Mouse (Mus musculus) inflammation-experienced regulatory T-cells, adult 6 months (primary cell): ENCODE measurements around the gene Bcam. TPM values are rescaled to one million over a fixed set of nuclear protein-coding genes. Genes with fewer than 3 reads are reported as not detected.
"Not testable (repeated sequence)": the region's sequence is repeated elsewhere in the genome, so short reads cannot be mapped to it uniquely, and the experiment has no call there.

Source experiments
- ATAC-seq: one replicate; pipeline ENCODE4 v1.8.0; 2017
- polyA plus RNA-seq, 3 experiments: library from polyadenylated mRNA; unstranded; fragments of 100-300 nt; shearing (Covaris generic); gene quantifications; one replicate each; pipeline ENCODE4 v1.2.1; 2017

Bcam gene
- 1 to 10 TPM; 1.1 to 2.3 (median 1.2) TPM for polyA plus RNA-seq

- ATAC-seq: no peak
Measured at GRCm38 (mm10) chr7:19770984-19771391, at the start of gene Bcam. Bcam (minus strand) TSS chr7:19771016.

DNA sequence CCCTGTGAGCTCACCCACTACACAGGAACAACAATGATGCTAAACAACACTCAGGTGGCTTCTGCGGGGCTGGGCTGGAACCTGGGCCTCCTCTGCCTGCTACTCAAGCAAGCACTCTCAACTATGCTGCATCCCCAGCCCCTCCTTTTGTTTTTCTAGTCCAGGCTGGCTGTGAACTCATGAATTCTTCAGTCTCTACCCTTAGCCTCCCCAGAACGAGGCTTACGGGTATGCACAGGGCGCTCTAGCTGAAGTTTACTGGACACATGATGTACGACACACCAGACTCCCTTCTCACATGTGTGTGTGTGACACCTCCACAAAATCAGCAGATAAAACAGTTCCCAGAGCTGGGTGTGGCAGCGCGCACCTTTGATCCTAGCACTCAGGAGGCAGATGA is 48.1 kb upstream of the Bcam start:
- no peak for ATAC-seq

GRCm38 (mm10) chr7:19818440-19818839 is 47.6 kb upstream of the Bcam start:
- ATAC-seq: no peak

DNA sequence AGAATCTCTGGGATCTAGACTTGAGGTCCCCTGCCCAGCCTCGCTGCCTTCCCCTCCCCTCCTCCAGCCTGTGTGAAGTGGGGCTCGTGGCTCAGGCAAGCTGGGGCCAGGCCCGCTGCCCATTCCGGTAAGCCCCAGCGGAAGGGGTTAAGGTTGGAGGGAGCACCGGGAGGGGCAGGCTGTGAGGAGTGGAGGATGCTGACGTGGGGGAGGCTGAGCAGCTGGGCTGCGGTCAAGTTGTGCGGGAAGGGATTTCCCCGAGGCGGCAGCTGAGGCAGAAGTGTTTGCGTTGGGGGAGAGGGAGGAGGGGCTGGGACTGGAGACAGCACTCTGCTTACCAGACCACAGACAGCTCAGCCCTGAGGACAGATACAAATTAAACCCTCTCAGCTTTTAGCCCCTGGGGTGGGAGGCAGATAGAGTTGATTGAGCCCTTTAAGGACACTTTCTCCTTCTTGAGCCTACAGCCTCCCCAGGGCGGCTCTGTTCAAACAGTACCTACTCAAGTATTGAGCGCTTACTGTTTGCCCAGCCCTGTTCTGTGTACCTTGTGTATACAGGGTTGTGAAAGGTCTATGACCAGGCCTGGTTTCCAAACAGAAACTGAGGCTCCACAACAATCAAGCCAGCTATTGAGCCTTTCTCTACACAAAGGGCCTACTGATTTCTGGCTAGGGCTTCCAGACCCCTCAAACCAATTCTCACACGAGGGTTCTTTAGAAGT is 46.7 kb upstream of the Bcam start:
- ATAC-seq: peak; percentile 80

GRCm38 (mm10) chr7:19816224-19816771 is 45.5 kb upstream of the Bcam start:
- ATAC-seq: peak; percentile 41

- peak; percentile 44 for ATAC-seq
Measured at GRCm38 (mm10) chr7:19815296-19816223, 44.7 kb upstream of the Bcam start.

DNA sequence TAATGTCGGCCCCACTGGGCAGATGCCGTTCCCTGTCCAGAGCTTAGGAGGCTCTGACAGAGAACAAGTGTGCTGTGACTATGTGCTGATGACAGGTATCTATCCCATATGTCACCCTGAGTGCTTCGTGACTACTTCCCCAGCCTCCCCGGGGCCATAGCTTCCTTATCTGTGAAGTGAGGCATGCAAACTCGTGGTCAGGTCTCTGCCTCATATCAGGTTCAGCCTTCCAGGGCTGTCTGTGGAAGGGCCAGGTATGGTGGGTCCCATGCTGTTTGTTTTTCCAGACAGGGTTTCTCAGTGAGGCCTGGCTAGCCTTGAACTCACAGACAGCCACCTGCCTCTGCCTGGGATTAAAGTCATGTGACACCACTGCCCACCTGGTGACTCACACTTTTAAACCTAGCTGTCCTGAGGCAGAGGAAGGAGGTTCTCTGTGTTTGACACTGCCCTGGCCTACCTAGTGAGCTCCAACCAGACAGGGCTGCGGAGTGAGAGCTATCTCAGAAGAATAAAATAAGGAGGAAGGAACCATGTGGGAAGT is 42.8 kb upstream of the Bcam start:
- no peak for ATAC-seq

DNA sequence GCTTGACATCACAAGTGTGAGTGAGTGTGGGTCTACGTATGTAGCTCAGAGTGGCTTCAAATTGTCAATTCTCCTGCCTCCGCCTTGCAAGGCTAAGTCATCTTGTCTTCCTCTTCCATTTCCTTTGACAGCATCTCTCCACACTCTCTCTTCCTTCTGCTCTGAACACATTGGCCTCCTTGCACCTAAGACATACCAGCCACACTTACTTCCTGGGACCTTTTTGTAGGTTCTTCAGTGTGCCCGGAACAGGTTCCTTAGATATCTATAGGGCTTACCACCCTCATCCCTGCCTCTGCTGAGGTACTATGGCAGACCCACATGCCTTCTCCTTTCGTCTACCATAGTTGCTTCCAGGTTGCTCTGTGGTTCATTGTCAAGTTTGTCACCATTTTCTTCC is 42.3 kb upstream of the Bcam start:
- no peak for ATAC-seq

- no peak for ATAC-seq
Measured at GRCm38 (mm10) chr7:19811114-19811513, 40.3 kb upstream of the Bcam start.

- no peak for ATAC-seq
Measured at GRCm38 (mm10) chr7:19809369-19809768, 38.6 kb upstream of the Bcam start.

DNA sequence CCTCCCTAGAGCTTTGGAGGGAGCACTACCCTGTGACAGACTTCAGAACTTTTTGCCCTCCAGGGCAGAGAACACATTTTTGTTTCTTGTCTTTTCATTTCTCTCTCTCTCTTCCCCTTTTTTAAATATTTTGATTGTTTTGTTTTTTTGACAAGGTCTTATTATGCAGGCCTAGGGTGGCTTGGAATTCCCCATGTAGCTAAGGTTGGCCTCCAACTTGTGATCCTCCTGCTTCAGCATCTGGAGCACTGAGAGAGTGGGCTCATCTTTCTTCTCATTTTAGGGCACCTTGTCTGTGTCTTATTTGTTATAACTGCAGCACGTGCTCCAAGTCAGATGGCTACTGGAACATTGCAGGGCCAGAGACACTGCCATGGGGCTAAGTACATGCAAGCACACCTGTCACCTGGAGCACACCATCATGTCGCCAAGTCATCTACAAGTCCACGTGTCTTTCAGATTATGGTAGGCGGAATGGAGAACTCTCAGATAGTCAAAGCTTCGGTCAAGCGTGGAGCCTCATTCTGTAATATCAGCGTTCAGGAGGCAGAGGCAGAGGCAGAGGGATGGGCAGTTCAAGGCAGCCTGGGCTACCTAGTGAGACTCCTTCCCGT is 35.6 kb upstream of the Bcam start:
- no peak for ATAC-seq

DNA sequence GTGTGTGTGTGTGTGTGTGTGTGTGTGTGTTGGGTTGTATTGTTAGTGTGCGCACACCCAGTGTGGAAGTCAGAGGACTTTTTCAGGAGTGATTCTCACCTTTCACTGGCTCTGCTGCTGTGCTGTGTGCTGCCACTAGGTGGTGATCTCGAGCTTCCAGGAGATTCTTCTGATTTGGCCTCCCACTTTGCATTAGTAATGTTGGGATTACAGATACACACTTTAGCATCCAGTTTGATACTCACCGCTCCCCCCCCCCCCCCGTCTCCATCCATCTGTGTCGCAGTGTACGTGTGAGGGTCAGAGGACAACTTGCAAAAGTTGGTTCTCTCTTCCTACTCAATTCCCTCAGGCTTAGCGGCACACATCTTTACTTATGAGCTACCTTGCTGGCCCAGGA is 32.2 kb upstream of the Bcam start:
- peak; percentile 79 for ATAC-seq

DNA sequence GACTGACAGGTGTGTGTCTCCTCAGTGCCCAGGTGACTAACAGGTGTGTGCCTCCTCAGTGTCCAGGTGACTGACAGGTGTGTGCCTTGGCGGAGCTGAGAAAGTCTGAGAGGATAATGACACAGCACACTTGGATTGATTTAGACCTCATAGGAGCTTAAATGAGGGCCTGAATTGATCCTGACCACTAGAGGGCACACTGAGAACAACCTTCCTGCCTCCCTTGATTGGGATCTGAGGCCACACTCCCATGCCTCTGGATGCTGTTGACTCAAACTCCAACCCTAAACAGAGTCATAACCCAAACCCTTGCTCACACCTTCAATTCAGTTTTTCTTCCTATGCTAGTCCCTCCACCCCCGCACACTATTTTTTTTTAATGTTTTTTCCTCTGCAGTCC is 29.9 kb upstream of the Bcam start:
- no peak for ATAC-seq

GRCm38 (mm10) chr7:19796697-19797588 is 26.1 kb upstream of the Bcam start, which contains the start of gene Cblc:
Cblc (minus strand) TSS chr7:19796809.
- peak; percentile 98 for ATAC-seq

DNA sequence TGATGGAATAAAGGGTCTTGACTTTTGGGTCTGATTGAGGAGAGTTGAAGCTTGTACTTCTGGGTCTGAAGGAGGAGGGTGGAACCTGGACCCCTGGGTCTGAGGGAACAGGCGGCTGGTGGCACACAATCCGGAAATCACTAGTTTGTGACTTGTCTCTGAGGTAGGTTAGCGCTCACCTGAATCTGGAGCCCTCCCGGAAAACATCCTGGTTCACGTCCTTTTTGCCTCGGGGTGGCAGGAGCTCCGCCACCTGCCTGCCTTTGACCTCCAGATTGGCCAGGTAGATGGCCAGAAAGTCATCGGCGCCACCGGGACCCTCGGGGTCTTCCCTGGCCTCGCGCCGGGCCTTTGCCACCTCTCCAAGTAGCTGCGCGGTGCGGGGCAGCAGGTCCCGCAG is 25.4 kb upstream of the Bcam start:
- ATAC-seq: no peak

- no peak for ATAC-seq
Measured at GRCm38 (mm10) chr7:19795236-19795635, 24.4 kb upstream of the Bcam start.

DNA sequence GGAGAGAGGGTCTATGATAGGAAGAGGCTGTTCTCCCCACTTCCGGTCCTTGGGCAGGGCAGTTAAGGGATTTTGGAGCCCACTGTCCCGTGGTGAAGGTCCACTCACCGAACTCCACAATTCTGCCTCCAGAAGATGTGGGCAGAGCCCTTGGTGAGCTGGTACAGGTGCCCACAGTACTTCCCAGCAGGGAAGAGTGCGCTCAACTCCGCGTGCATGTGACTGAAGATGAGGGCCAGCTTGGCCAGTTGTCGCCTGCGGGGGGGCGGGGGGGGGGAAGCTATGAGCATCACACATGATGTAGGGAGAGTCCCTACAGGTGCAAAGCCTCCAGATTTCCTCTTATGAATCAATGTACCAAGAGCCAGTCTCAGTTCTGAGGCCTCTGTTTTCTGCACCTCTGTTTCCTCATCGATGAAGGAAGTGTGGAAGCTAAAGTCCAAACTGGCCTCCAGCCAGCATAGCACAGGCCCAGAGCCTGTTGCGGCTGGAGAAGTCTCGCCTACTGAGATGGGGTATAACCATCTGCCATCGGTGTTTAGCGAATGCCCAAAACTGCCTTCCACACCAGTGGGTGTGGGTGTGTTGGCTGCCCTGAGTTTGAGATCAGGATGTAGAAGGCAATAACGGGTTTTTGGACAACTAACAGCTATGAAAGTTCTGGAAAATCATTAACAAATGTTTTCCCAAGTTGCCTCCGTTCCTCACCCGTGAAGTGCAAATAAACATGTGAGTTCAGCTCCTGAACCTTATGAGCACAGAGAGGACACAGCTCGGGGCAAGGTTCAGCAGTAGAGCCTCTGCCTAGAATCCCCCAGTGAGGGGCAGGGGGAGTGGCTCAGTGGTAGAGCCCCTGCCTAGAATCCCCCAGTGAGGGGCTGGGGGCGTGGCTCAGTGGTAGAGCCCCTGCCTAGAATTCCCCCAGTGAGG is 22.1 kb upstream of the Bcam start:
- no peak for ATAC-seq

GRCm38 (mm10) chr7:19791504-19791903 is 20.7 kb upstream of the Bcam start:
- not testable (repeated sequence) for ATAC-seq

DNA sequence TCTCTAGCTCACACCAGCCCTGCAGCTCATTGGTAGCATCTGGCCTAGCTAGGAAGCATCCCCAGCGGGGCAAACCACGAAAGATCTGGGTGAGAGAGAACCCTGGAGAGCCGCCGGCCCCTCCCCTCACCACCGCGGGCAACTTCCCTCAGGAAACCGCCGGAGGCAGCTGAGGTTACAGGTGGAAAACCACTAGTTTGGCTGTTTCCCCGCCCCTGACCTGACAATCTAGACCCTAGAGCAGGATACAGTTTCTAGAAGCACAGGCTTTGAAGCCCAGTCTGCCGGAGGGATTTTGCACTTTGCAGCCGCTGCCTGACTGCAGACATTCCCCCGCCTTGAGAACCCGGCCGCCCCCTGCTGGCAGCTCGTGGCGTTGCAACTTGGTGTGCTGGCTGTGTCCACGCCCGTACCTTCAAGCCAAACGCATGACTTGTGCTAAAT is 19.1 kb upstream of the Bcam start:
- ATAC-seq: peak; percentile 85

DNA sequence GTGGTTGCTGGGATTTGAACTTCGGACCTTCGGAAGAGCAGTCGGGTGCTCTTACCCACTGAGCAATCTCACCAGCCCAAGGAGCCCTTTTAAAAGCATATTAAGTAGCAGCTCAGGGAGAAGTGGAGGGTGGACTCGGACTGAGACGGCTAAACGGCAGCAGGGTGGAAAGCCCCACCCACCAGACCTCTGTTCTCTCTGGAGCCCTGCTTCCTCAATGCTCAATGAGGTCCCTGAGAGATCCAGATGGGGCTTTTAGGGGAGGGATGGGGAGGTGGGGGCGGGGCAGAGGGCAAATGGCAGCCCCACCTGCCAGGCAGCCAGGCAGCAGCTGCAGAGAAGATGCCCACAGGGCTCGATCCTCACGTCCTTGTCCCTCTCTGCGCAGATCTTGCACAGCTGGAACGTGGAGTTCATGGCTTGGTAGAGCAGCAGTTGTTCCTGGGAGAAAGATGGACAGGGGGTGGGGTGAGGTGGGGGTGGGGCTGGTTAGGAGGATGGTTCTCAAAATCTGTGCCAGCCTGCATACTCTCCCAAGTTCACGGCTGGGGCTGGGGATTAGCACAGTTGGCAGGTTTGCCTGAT is 15.2 kb upstream of the Bcam start:
- ATAC-seq: no peak
